Mouse (Mus musculus): Measurements from ENCODE around the gene Shank1.
"Not testable (repeated sequence)": the region's sequence is repeated elsewhere in the genome, so short reads cannot be mapped to it uniquely, and the experiment has no call there.

Gene Shank1

DNA sequence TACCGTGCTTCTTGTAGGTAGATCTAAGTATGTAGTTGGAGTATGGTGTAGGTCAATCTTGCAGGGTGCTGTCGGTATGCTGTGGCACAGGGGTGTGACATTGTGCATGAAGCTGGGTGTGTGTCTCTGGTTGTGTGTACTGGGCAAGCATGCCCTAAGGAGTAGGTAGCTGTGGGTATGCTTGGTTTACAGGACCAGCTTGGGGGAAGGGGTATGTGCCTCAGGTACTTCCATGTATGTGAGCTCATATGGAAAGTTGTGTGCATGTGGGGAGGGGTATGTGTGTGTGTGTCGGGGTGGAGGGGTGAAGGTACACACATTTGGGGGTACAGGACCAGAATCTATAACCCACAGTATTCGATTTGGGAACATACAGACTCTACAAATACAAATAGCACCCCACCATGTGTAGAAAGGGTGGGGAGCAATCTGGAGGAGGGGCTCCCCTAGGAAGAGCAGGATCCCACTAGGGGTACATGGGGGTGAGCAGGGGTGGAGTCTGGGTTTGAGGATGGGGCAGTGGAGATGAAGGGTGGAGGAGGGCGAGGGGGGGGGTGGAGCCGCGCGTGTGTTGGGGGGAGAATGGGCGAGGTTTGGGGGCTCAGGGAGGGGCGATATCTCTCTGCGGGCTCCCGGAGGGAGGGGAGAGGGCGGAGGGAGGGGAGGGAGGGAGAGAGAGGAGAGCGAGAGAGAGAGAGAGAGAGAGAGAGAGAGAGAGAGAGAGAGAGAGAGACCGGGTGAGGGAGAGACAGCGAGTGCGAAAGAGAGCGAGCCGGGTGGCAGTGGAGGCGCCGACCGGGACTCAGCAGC is at the start of gene Shank1:
Gene Shank1, plus strand, starts transcription at position 779 of the 810 bp plus-strand sequence.
- no peak for DNase-seq

DNA sequence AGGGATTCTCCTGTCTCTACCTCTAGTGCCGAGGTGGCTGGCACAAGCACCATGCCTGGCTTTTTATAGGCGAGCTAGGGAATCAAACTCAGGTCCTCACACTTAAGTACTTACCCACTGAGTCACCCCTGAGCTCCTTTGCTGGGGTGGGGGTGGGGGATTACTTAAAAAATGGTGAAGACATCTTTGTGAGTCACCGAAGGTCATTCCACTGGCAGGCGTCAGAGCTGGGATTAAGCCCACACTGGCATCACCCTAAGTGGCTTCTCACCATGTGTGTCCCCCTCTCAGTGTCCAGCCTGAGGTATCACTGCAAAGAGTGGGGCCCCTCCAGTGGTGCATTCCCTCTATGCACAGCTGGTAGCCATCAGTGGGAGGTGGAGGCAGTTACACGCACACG is 49.6 kb upstream of the Shank1 start:
- no peak for DNase-seq

DNA sequence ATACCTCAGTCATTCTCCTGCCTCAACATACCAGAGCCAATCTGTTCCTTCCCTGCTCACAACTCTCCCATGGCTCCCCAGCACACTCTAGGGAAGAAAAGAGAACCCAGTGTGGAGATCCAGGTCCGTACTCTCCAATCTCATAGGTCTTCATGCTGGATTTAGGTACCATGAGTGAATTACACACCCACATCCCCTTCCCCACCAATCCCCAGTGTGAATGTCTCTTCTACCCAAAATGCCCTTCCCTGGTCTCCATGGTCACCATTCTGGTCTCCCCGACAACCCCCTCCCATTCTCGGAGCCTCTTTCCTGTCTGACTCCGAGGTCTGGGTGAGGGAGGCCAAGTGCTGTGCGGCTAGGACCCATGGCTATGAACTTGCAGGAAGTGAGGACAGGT is 48.9 kb upstream of the Shank1 start, which contains the start of gene Gm15517:
Gene Gm15517, plus strand, starts transcription at position 301 of the 400 bp plus-strand sequence.
- no peak for DNase-seq

DNA sequence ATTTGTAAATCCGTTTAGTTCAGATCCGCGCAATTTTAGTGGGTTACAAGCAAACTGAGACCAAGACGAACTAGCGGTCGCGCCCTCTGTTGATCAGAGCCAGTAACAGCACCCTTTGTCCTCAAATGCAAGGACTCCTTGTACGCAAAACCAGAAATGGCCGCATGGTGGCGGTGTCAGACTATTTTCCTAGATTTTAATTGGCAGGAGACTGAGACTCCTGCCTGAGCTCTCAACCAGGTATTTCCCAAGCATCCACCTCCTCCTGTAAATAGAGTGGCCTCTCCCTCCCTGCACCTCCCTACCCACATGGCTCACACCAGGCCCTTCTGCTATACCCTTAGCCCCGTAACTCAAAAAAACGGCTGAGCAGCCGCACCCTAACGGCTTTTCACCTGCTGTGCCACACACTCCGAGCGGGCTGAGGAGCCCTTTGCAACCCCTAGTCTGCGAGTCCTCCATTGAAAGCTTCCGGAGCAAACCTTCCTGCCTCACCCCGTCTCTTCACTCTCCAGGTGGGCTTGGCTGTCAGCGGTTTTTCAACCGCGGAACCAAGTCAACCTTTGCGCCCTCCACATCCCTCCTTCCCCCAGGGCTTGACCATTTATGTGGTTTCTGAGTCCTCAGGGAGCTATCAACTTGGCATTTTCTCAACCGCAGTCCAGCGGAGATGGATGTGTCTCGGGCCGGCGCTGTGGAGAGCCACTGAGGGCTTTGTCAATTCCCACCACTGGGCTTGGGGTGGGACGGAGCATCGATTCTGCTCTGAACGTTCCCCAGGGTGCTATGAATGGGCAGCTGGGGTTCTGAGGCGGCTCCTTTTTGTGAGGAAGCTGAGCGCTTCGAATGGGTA is 47.0 kb upstream of the Shank1 start:
- peak; percentile 99 for DNase-seq

DNA sequence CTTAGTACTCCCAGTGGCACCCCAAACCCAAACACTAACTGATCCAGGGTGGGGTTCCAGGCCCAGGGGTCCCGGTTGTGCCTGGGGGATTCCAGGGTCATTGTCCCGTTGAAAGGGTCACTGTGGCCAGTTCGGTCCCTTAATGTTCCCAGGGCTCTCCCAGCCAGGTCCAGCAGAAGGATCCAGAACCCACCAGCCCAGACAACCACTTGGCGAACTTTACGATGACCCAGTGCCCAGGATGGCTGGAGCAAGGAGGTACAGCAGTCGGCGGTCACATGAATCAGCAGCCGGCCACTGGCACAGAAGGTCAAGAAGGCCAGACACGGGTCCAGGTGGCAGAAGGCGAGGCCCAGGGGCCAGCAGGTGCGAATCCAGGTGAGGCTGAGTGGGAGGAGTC is 41.9 kb upstream of the Shank1 start:
- no peak for DNase-seq

DNA sequence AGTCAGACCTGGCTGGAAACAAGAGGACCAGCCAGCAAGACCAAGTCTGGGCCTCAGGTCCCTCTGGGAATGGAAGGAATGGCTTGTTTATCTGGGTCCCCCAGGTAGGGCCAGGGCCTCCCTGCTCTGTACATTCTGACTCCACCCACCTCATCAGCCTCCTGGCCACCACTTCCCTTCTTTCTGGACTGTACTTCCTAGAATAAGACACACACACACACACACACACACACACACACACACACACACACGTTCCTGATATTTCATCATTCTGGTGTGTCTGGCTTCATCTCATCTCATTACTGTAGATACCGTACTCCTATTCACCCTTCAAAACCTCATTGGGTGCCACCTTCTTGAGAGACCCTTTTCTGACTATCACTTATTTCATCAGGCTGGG is 40.7 kb upstream of the Shank1 start:
- DNase-seq, result no peak

DNA sequence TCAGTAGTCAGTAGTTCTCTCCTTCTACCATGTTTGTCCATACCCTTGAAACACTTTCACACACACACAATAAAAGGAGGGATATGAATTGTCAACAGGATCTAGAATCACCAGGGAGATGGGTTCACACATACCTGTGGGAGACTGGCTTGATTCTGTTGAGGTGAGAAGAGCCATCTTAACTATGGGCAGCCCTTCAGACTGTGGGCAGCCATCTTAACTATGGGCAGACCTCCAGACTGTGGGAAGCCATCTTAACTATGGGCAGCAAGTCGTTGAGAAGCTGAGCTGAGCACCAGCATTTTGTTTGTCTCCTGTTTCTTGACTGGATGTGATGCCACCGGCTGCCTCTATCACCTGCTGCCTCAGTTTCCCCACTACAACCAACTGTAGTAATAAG is 38.7 kb upstream of the Shank1 start:
- DNase-seq, result no peak

DNA sequence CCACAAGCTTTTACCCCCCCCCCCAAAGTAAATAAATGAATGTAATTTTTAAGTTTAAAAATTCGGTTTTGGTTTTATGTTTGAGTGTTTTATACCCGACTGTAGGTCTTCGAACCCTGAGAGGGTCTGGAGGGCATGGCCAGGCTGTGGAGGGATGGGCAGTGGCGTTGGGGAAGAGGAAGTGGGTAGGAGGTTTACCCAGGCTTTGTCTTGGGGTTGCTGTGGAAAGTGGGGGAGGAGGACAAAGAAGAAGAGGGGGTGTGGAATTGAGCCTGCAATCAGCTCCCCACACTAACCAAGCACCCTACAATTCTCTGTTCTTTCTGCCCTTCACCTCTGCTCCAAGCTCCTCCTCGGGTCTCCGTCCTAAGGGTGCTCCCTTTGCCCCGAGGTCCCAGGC is 37.5 kb upstream of the Shank1 start:
- DNase-seq, result no peak

DNA sequence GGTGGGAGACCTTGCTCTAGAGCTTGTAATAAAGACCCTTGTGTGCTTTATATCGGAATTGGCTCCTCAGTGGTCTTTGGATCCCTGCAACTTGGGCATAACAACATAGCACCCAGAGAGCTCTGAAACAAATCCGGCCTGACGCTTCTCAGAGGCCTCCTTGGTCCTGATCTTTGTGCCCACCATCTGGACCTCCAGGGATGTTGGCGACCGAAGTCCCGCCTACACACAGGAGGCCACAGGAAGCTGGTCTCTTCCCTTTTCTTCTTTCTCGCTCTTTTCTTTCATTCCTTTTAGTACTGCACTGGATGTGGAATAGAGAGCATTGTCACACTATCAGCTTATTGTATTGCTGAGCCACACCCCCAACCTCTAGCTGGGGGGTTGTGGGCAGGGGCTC is 36.6 kb upstream of the Shank1 start:
- no peak for DNase-seq

DNA sequence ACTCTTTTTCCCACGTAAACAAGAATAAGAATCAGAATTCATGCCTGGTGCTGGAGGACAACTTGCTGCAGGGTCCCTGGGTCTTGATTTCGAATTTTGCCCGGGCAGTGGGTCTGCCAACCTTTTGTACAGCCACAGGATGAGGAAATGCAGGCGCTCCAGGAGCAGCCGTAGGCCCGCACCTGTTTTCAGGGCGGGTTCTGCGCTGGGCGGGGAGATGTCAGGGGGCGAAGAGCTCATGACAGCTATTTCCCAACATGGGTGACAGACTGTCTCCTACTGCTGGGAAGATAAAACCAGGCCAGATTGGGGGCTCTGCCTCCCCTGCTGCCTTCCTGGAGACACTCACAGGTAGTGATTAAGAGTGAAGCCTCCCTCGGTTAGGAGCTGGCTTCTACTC is 36.0 kb upstream of the Shank1 start:
- DNase-seq, result no peak

DNA sequence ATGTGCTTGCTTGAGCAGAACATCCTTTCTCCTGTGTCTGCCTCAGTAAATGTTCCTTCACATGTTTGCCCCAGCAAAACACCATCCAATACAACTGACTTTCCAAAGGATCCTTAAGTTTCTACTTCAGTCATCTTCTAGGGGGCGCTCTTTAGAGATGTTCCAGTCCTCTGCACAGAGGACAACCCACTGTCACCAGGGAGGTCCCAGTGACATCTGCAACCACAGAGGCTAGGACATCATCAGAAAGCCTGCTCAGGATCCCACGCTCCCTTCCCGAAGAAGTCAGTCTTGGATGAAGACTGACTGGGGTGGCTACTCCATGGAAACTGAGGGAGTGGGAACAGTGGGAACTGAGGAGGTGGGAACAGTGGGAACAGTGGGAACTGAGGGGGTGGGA is 34.5 kb upstream of the Shank1 start:
- no peak for DNase-seq

DNA sequence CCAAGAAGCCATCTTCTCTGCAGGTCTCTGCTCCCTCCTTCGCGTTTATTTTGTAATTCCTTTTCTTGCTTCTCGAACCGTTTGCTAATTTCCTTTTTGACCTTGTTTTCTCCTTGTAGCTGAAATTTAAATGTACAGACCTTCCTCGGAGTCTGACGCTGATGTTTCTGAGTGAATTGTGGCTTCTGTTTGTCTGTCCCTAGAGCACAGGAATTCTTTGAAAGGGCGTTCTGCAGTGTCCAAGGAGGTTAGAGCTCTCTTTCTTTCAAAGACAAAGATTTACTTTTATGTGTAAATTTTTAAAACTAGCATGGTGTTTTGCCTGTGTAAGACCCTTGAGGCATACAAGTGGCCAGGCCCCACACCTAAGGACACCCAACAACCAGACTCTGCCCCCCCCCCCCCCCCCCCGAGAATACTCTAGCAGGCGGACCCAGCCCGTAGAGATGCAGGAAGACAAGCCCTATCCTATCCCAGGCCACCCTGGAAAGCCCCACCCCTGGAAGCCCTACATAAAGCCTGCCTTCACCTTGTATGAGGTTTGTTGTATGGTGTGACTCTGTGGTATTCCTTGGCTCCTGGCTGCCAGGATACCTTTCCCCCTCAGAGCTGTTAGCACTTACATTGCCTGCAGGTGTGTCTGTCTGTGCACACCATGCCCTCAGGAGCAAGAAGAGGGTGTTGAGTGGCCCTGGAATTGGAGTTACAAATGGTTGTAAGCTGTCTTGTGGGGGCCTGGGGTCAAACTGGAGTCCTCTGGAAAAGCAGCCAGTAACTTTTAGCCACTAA is 33.4 kb upstream of the Shank1 start:
- no peak for DNase-seq

DNA sequence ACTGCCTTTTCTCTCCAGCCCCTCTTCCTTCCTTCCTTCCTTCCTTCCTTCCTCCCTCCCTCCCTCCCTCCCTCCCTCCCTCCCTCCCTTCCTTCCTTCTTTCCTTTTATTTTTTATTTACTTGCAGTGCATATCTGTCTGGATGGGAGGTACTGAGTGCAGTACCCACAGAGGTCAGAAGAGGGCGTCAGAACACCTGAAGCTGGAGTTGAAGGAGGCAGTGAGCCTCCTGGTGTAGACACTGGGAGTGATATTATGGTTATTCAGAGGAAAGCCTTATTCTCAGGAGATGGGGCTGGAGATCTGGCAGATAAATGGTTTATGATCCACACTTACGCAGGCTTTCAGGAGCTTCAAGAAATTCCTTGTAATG is 32.8 kb upstream of the Shank1 start:
- peak; percentile 73 for DNase-seq

DNA sequence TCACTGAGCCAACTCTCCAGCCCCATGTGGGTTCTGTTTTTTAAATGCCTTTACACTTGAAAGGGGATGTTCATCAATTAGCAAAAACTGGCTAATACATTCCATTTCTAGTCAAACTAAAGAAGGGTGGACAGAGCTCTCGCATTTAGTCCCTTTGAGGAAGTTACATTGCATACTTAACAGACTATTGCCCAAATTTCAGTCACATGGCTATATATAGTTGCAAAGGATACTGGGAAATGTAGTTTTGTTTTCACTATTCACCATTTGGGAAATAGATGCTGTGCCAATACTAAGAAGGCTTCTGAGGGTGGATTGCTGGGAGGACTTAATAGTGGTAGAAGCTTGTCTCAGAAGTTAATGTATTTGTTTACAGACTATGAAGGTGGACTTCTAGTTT is 29.1 kb upstream of the Shank1 start:
- no peak for DNase-seq

DNA sequence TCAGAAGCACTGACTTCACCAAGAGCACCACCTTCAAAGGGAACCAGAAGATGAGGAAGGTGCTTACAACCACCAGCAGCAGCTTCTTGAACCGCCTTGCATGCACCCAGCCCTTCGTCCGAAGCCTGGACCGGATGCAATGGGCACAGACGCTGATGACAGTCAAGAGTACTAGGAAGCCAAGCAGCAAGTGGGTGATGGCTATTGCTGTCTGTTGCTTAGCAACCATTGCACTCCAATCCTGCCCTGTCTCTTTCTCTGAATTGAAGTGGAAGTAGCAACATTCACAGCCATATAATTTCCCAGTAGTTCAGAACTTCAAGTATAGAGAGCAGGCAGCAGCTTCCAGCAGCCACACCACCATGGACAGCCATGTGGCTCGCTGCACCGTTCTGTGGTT is 28.5 kb upstream of the Shank1 start:
- DNase-seq, result no peak

DNA sequence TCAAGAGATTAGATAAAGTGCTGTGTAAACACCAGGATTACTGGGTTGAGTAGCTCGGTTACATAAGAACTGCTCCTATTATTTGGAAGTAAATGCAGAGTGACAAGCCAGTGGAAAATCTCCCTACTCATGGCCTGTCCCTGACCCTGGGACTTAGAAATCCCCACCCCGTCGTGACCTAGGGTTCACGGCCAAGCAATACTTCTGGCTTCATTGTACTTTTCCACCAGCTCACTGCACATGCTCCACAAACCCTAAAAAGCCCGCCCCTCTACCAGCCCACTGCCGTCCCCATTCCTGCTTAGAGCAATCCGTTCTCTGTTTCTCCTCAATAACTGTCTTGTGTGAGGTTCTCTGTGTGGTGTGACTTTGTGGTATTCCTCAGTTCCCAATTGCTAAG is 22.3 kb upstream of the Shank1 start:
- no peak for DNase-seq

DNA sequence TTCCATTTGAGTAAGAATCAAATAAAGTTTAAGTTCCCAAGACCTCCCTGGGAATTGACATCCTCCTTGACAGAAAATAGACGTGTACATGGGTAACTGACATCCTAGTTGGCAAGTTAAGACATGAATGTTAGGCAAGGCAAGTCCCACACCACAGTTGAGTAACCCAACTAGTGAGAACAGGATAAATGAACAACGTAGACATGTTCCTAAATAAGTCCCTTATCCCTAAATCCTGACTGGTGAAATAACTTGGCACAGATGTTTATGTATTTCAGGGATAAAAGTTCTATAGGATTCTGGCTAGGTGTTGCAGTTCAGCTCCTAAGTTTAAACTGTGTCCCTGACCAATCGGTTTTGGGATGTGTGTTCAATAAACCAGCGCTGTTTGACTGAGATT is 19.1 kb upstream of the Shank1 start:
- no peak for DNase-seq

DNA sequence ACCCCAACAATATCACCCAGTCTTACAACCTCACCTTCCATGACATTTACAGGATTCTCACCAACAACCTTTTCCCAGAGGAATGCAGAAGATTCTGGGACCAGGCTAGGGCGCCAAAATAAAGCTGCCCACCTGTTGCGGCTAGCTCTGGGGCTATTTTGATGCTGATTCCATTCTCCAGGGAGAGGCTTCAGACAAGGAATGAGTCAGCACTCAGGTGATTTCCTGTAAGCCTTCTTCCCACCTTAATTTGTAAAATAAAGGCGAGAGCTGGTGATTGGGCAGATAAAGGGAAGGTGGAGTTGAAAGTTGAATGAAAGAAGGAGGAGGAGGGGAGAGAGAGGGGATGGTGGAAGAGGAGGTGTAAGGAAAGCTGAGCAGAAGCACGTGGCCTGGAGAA is 18.6 kb upstream of the Shank1 start:
- no peak for DNase-seq

DNA sequence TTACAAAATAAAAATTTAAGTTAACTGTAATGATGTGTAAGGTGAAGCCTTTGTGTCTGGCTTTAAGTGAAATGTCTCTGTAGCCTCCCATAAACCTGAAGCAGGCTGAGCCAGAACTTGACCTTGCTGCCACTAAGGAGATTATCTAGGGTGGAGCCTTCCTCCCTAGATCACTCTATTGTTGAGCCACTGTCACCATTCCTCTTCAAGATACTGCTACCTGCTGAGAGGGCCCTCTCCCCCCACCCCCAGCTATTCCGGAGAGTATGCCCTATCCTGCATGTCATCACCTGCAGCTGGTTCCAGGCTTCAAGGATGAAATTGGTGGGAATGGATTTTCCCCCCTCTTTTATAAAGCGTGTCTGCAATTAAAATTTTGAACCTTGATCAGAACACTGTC is 12.6 kb upstream of the Shank1 start:
- DNase-seq, result not testable (repeated sequence)

DNA sequence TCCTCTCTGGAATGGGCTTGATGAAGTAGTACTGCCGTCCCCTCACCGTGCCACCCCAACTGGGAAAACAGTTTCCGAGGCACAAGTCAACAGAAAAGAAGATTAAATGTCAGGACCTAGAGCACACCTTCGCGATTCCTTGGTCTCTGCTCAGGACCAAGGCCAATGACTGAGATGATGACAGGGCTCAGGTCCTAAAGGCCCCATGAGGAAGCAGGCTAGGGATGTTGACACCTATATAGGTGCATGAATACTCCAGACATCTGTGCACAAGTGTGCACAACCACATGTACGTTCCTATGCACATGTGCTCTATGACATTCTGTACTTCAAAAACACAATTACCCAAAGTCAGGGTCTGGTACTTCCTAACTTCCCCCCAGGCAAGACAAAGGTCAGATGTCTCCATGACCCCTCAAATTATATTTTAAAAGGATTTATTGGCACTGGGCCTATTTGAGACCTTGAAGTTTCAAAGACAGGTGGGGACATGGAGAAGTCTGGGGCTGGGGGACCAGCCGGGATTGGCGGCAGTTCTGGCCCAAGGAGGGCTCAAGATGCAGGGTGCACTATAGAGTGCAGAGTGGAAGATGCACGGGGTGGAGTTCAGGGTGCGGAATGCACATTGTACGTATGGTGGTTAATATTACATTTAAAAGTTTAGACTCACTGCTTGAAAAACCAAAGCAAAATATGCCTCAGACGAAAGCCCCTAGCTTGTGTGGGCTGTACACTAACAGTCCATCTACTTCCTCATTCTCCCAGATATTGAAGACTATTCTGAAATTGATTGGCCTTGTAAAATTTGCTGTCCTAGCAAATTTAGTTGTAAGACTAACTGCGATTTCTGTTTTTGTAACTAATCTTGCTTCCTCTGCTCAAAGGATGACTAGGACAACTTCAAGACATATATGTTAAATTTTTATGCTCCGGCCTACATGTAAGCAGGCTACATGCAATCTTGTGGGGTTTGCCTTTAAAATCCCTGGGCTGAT is 6.4 kb upstream of the Shank1 start:
- peak; percentile 36 for DNase-seq

DNA sequence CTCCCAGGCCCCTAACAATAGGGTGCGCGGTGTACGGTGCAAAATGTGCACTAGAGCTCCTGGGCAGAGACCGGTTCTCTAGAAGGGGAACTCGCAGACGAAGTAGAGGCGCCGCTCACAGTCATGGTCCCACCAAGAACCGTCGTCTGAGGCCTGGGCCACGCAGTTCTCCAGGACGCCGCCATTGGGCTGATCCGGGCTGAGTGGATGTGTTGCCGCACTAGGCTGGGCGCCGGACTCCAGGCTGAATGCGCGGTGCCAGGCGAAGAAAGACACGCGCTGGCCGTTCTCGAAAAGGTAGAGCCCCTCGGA is 5.6 kb upstream of the Shank1 start:
- no peak for DNase-seq

Data from cerebellum, adult 8-10 months (tissue).